Mouse (Mus musculus) forebrain, embryonic 13.5 days (tissue): ENCODE results near the gene Ctdsp2. TPM values are rescaled to one million over a fixed set of nuclear protein-coding genes. Genes with fewer than 3 reads are reported as not detected.

Experiments
- ATAC-seq: fragments of 200-750 bp; cut with Nextera tagmentation; 2 replicates; pipeline ENCODE4 v1.8.0; 2017
- H3K27ac ChIP-seq: fragments of 300-500 bp; sonication (generic); 2 replicates; pipeline ENCODE4 v1.5.1; 2015; ENCODE audit warnings: inconsistent platforms, mild to moderate bottlenecking, moderate library complexity
- H3K27me3 ChIP-seq: fragments of 300-500 bp; sonication (generic); 2 replicates; pipeline ENCODE4 v1.6.1; 2015; ENCODE audit warnings: mild to moderate bottlenecking, inconsistent platforms
- H3K36me3 ChIP-seq: fragments of 300-500 bp; sonication (generic); 2 replicates; pipeline ENCODE4 v1.6.1; 2015; ENCODE audit warnings: mild to moderate bottlenecking, inconsistent platforms; ENCODE audit not compliant: poor library complexity, severe bottlenecking
- H3K4me1 ChIP-seq: fragments of 300-500 bp; sonication (generic); 2 replicates; pipeline ENCODE4 v1.6.1; 2015; ENCODE audit warnings: inconsistent platforms
- H3K4me2 ChIP-seq: fragments of 300-500 bp; sonication (generic); 2 replicates; pipeline ENCODE4 v1.6.1; 2015; ENCODE audit warnings: inconsistent platforms, mild to moderate bottlenecking, moderate library complexity
- H3K4me3 ChIP-seq: fragments of 300-500 bp; sonication (generic); 2 replicates; pipeline ENCODE4 v1.5.1; 2015; ENCODE audit warnings: mild to moderate bottlenecking, inconsistent platforms
- H3K9ac ChIP-seq: fragments of 300-500 bp; sonication (generic); 2 replicates; pipeline ENCODE4 v1.6.1; 2015; ENCODE audit warnings: mild to moderate bottlenecking, inconsistent platforms
- H3K9me3 ChIP-seq: fragments of 300-500 bp; sonication (generic); replicated peaks from 2 replicates; pipeline ENCODE4 v1.6.1; 2016; ENCODE audit warnings: inconsistent platforms
- WGBS: fragments of 180-500 bp; shearing (Covaris S2); methylation state at CpG from one replicate; pipeline ENCODE4 v1.1.7; 2015; 5-methylcytosine and 5-hydroxymethylcytosine counted together
- polyA plus RNA-seq: library from polyadenylated mRNA; unstranded; fragments of >200 nt; fragmentation: Nextera tagmentation; extraction: Ambion mirVana; gene quantifications from 2 replicates; pipeline ENCODE4 v1.2.1, GENCODE M21; 2015

Gene Ctdsp2
- polyA plus RNA-seq: 27.8 and 30.9 TPM in 2 replicates

GRCm38 (mm10) chr10:126978277-126978994 lies at the start of gene Ctdsp2:
Ctdsp2 (plus strand) TSS chr10:126978717.
- Histone ChIP-seq H3K9ac (peak within 1 kb of the TSS; percentile 97), H3K9me3 (no peaks in the 10 kb centered on the region), H3K4me2 (peak within 1 kb of the TSS; percentile 94), H3K4me3 (peak within 1 kb of the TSS; percentile 95), H3K4me1 (peaks cover 41% of the 10 kb centered on the region), H3K27ac (peak within 1 kb of the TSS; percentile 100), H3K27me3 (no peaks in the 10 kb centered on the region), H3K36me3 (no peaks in the 10 kb centered on the region)
- ATAC-seq: peak; percentile 92
- WGBS: under 1% methylated on average over 48 of the region's 56 CpGs

- peak overlapping the region; percentile 91 for H3K4me2 ChIP-seq
- H3K4me1 ChIP-seq: peaks cover 61% of the 10 kb centered on the region
- peak overlapping the region; percentile 77; the same call in 1 of the 2 replicates for H3K9ac ChIP-seq
- no peak for ATAC-seq
- peak overlapping the region; percentile 80 for H3K27ac ChIP-seq
- no peaks in the 10 kb centered on the region for H3K36me3 ChIP-seq
- 22% methylated on average over 12 of the region's 12 CpGs for WGBS
- H3K9me3 ChIP-seq: no peaks in the 10 kb centered on the region
- peak overlapping the region; percentile 57 for H3K4me3 ChIP-seq
- H3K27me3 ChIP-seq: no peaks in the 10 kb centered on the region
These were observed 49.7 kb upstream of the Ctdsp2 start for GRCm38 (mm10) chr10:126928819-126929206.

GRCm38 (mm10) chr10:126929543-126929942 lies 49.0 kb upstream of the Ctdsp2 start:
- H3K4me1 ChIP-seq: peaks cover 61% of the 10 kb centered on the region
- no peak overlapping the region for H3K4me3 ChIP-seq
- 24% methylated on average over 3 of the region's 3 CpGs for WGBS
- peak overlapping the region; percentile 86 for H3K27ac ChIP-seq
- no peaks in the 10 kb centered on the region for H3K36me3 ChIP-seq
- no peak overlapping the region for H3K4me2 ChIP-seq
- no peaks in the 10 kb centered on the region for H3K9me3 ChIP-seq
- no peak overlapping the region for H3K9ac ChIP-seq
- ATAC-seq: 0 out of 2 replicates have a peak, but pooled peaks have one; percentile 22
- H3K27me3 ChIP-seq: no peaks in the 10 kb centered on the region

- whole genome bisulfite sequencing: 18% methylated on average over 14 of the region's 15 CpGs
- peak; percentile 31 for ATAC-seq
These were observed 48.0 kb upstream of the Ctdsp2 start for GRCm38 (mm10) chr10:126930270-126931121.

GRCm38 (mm10) chr10:126931123-126931759 lies 47.3 kb upstream of the Ctdsp2 start:
- ATAC-seq: no peak
- no peak overlapping the region for H3K4me2 ChIP-seq
- H3K9ac ChIP-seq: no peak overlapping the region; the same call in 1 of the 2 replicates
- no peaks in the 10 kb centered on the region for H3K36me3 ChIP-seq
- H3K27me3 ChIP-seq: no peaks in the 10 kb centered on the region
- peak overlapping the region; percentile 86 for H3K27ac ChIP-seq
- peaks cover 60% of the 10 kb centered on the region for H3K4me1 ChIP-seq
- H3K9me3 ChIP-seq: no peaks in the 10 kb centered on the region
- WGBS: 60% methylated on average over 8 of the region's 8 CpGs
- H3K4me3 ChIP-seq: no peak overlapping the region

More at GRCm38 (mm10) chr10:126930270-126931121, 48.0 kb upstream of the Ctdsp2 start:
- Histone ChIP-seq H3K4me2 (peak overlapping the region; percentile 23; the same call in 1 of the 2 replicates), H3K4me1 (peaks cover 64% of the 10 kb centered on the region), H3K36me3 (no peaks in the 10 kb centered on the region), H3K9ac (peak overlapping the region; percentile 49), H3K9me3 (no peaks in the 10 kb centered on the region), H3K27me3 (no peaks in the 10 kb centered on the region), H3K27ac (peak overlapping the region; percentile 86), H3K4me3 (no peak overlapping the region)

- H3K27me3 ChIP-seq: no peaks in the 10 kb centered on the region
- no peaks in the 10 kb centered on the region for H3K36me3 ChIP-seq
- no peak for ATAC-seq
- peak overlapping the region; percentile 86 for H3K27ac ChIP-seq
- H3K9ac ChIP-seq: no peak overlapping the region
- H3K4me2 ChIP-seq: no peak overlapping the region
- no peak overlapping the region for H3K4me3 ChIP-seq
- no peaks in the 10 kb centered on the region for H3K9me3 ChIP-seq
- peaks cover 56% of the 10 kb centered on the region for H3K4me1 ChIP-seq
These were observed 46.8 kb upstream of the Ctdsp2 start for GRCm38 (mm10) chr10:126931760-126932139.

GRCm38 (mm10) chr10:126934561-126934960 lies 44.0 kb upstream of the Ctdsp2 start:
- Histone ChIP-seq H3K4me3 (no peak overlapping the region), H3K4me1 (peaks cover 28% of the 10 kb centered on the region), H3K9me3 (peaks cover 6% of the 10 kb centered on the region; the same call in 1 of the 2 replicates), H3K4me2 (no peak overlapping the region), H3K9ac (no peak overlapping the region), H3K27me3 (no peaks in the 10 kb centered on the region), H3K36me3 (no peaks in the 10 kb centered on the region), H3K27ac (no peak overlapping the region)
- WGBS: 95% methylated on average over 13 of the region's 13 CpGs
- ATAC-seq: no peak

GRCm38 (mm10) chr10:126935121-126935520 lies 43.4 kb upstream of the Ctdsp2 start:
- Histone ChIP-seq H3K9me3 (peaks cover 6% of the 10 kb centered on the region; the same call in 1 of the 2 replicates), H3K27me3 (no peaks in the 10 kb centered on the region), H3K4me1 (peaks cover 22% of the 10 kb centered on the region), H3K27ac (peak overlapping the region; percentile 63), H3K9ac (peak overlapping the region; percentile 21; the same call in 1 of the 2 replicates), H3K4me2 (no peak overlapping the region), H3K36me3 (no peaks in the 10 kb centered on the region), H3K4me3 (no peak overlapping the region)
- ATAC-seq: no peak
- 82% methylated on average over 8 of the region's 8 CpGs for WGBS

- WGBS: 54% methylated on average over 18 of the region's 18 CpGs
- Histone ChIP-seq H3K27me3 (no peaks in the 10 kb centered on the region), H3K36me3 (no peaks in the 10 kb centered on the region), H3K27ac (peak overlapping the region; percentile 63), H3K4me3 (no peak overlapping the region), H3K9ac (peak overlapping the region; percentile 21; the same call in 1 of the 2 replicates), H3K4me2 (no peak overlapping the region), H3K4me1 (peaks cover 15% of the 10 kb centered on the region), H3K9me3 (peaks cover 6% of the 10 kb centered on the region; the same call in 1 of the 2 replicates)
- ATAC-seq: peak; percentile 44
These were observed 42.7 kb upstream of the Ctdsp2 start for GRCm38 (mm10) chr10:126935556-126936381.

- 79% methylated on average over 7 of the region's 7 CpGs for WGBS
These were observed 37.6 kb upstream of the Ctdsp2 start for GRCm38 (mm10) chr10:126940949-126941348.

GRCm38 (mm10) chr10:126945531-126945930 lies 33.0 kb upstream of the Ctdsp2 start:
- Histone ChIP-seq H3K36me3 (no peaks in the 10 kb centered on the region), H3K4me1 (no peaks in the 10 kb centered on the region), H3K9ac (no peak overlapping the region), H3K27me3 (no peaks in the 10 kb centered on the region), H3K9me3 (no peaks in the 10 kb centered on the region), H3K4me3 (no peak overlapping the region), H3K4me2 (no peak overlapping the region), H3K27ac (no peak overlapping the region)
- no peak for ATAC-seq
- 90% methylated on average over 5 of the region's 5 CpGs for WGBS

More at GRCm38 (mm10) chr10:126940949-126941348, 37.6 kb upstream of the Ctdsp2 start:
- no peak overlapping the region for H3K4me2 ChIP-seq
- peaks cover 6% of the 10 kb centered on the region; the same call in 1 of the 2 replicates for H3K9me3 ChIP-seq
- H3K27me3 ChIP-seq: no peaks in the 10 kb centered on the region
- no peaks in the 10 kb centered on the region for H3K36me3 ChIP-seq
- ATAC-seq: no peak
- no peak overlapping the region for H3K4me3 ChIP-seq
- H3K4me1 ChIP-seq: no peaks in the 10 kb centered on the region
- no peak overlapping the region for H3K27ac ChIP-seq
- no peak overlapping the region for H3K9ac ChIP-seq
